Mouse (Mus musculus) limb, embryonic 13.5 days (tissue): ENCODE data around the gene Bmpr1a. TPM values are rescaled to one million over a fixed set of nuclear protein-coding genes. Genes with fewer than 3 reads are reported as not detected.
A peak's percentile ranks its signal among the peaks of the same experiment; 100 is the strongest.
"Not testable (repeated sequence)": the region's sequence is repeated elsewhere in the genome, so short reads cannot be mapped to it uniquely, and the experiment has no call there.

ENCODE experiments used
- ATAC-seq: fragments of 200-750 bp; cut with Nextera tagmentation; 2 replicates; pipeline ENCODE4 v1.8.0; 2017; ENCODE audit warnings: low read depth, moderate number of reproducible peaks, moderate TSS enrichment; ENCODE audit not compliant: low FRiP score
- H3K27ac ChIP-seq: fragments of 300-500 bp; sonication (generic); 2 replicates; pipeline ENCODE4 v1.5.1; 2015; ENCODE audit warnings: inconsistent platforms, mild to moderate bottlenecking, moderate library complexity
- H3K27me3 ChIP-seq: fragments of 300-500 bp; sonication (generic); 2 replicates; pipeline ENCODE4 v1.6.1; 2015; ENCODE audit warnings: mild to moderate bottlenecking, inconsistent platforms
- H3K36me3 ChIP-seq: fragments of 300-500 bp; sonication (generic); 2 replicates; pipeline ENCODE4 v1.6.1; 2015; ENCODE audit warnings: inconsistent platforms, mild to moderate bottlenecking, moderate library complexity
- H3K4me1 ChIP-seq: fragments of 300-500 bp; sonication (generic); 2 replicates; pipeline ENCODE4 v1.6.1; 2015; ENCODE audit warnings: inconsistent platforms
- H3K4me2 ChIP-seq: fragments of 300-500 bp; sonication (generic); replicated peaks from 2 replicates; pipeline ENCODE4 v1.6.1; 2015; ENCODE audit warnings: inconsistent platforms, mild to moderate bottlenecking, moderate library complexity
- H3K4me3 ChIP-seq: fragments of 300-500 bp; sonication (generic); 2 replicates; pipeline ENCODE4 v1.5.1; 2015; ENCODE audit warnings: moderate library complexity, mild to moderate bottlenecking, inconsistent platforms
- H3K9ac ChIP-seq: fragments of 300-500 bp; sonication (generic); 2 replicates; pipeline ENCODE4 v1.6.1; 2015; ENCODE audit warnings: mild to moderate bottlenecking, inconsistent platforms
- H3K9me3 ChIP-seq: fragments of 300-500 bp; sonication (generic); 2 replicates; pipeline ENCODE4 v1.6.1; 2016; ENCODE audit warnings: inconsistent platforms
- WGBS: fragments of 180-500 bp; shearing (Covaris S2); methylation state at CpG from one replicate; pipeline ENCODE4 v1.1.7; 2015; 5-methylcytosine and 5-hydroxymethylcytosine counted together
- polyA plus RNA-seq: library from polyadenylated mRNA; unstranded; fragments of >200 nt; fragmentation: Nextera tagmentation; extraction: Ambion mirVana; gene quantifications from 2 replicates; pipeline ENCODE4 v1.2.1, GENCODE M21; 2015

Bmpr1a gene
- polyA plus RNA-seq, 1 experiment from 2014 or later: 71.3 TPM

DNA sequence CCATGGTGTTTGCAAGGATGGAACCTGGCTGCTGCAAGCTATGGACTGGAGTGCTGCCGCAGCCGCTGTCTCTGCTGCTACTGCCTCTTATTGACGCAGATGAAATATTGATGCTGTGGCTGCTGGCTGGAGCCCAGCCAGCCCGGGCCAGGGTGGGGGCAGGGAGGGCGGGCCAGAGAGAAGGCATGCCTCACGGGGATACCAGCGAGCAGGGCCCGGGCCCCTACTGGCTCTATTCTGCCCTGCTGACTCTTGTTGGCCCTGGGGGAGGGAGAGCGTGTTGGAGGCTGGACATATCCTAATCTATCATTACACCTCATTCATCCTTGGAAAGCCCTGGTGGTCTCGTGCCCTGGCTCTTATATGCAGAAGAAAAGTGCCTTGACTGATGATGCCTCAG is 128.6 kb downstream of the Bmpr1a start, which contains the start of gene Sncg:
Gene Sncg, minus strand, starts transcription at position 213 of the 400 bp plus-strand sequence.
- WGBS: 45% methylated on average over 10 of the region's 10 CpGs
- H3K27ac ChIP-seq: no peak within 1 kb of the TSS
- no peaks in the 10 kb centered on the region for H3K9me3 ChIP-seq
- no peak within 1 kb of the TSS; the same call in 1 of the 2 replicates for H3K4me3 ChIP-seq
- ATAC-seq: no peak
- H3K4me2 ChIP-seq: no peak within 1 kb of the TSS
- 0 out of 2 replicates have a peak within 1 kb of the TSS, but pooled peaks have one; percentile 25 for H3K9ac ChIP-seq
- H3K4me1 ChIP-seq: peaks cover 40% of the 10 kb centered on the region
- no peaks in the 10 kb centered on the region for H3K27me3 ChIP-seq
- no peaks in the 10 kb centered on the region for H3K36me3 ChIP-seq

DNA sequence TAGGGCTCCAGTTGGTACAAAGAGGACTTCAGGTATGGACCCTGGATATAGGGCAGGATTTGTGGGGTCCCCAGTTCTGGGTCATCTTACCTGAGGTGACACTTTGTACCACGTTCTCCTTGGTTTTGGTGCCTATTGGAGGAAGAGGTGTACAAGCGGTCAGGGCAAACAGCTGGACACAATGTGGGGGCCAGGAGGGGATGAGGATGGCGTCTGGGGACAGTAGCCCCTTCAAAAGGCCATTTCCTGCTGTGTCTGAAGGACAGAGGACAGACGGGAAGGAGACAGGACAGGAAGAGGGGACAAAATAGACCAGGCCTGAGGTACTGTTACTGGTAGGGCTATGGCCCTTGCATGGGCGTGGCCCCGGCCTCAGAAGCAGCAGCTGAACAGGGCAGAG is 129.6 kb downstream of the Bmpr1a start:
- Histone ChIP-seq H3K4me3 (no peak overlapping the region), H3K4me1 (peaks cover 33% of the 10 kb centered on the region), H3K9ac (no peak overlapping the region), H3K27ac (no peak overlapping the region), H3K36me3 (no peaks in the 10 kb centered on the region), H3K9me3 (no peaks in the 10 kb centered on the region), H3K4me2 (no peak overlapping the region), H3K27me3 (no peaks in the 10 kb centered on the region)
- no peak for ATAC-seq
- WGBS: 79% methylated on average over 6 of the region's 6 CpGs

DNA sequence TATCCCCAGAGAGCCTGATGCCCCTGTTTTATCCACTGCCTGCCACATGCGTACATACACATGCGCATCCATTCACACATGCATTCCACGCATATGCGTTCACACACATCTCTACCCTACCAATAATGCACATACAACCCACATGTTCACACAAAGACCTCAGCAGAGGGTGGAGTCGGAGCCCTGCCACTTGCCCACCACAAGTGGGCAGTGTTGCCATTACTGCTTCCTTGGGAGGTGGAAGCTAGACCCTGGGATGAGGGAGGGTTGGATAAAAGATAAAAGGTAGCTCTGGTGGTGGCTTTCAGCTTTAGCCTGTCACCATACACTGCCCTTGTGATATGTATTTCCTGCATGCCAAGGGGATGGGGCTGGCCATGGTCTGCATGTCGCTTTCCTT is 130.5 kb downstream of the Bmpr1a start:
- H3K36me3 ChIP-seq: no peaks in the 10 kb centered on the region
- ATAC-seq: no peak
- no peak overlapping the region for H3K4me2 ChIP-seq
- H3K9ac ChIP-seq: no peak overlapping the region
- H3K27me3 ChIP-seq: no peaks in the 10 kb centered on the region
- H3K4me1 ChIP-seq: peaks cover 27% of the 10 kb centered on the region
- 89% methylated on average over 6 of the region's 6 CpGs for WGBS
- H3K27ac ChIP-seq: no peak overlapping the region
- H3K9me3 ChIP-seq: no peaks in the 10 kb centered on the region
- H3K4me3 ChIP-seq: no peak overlapping the region

DNA sequence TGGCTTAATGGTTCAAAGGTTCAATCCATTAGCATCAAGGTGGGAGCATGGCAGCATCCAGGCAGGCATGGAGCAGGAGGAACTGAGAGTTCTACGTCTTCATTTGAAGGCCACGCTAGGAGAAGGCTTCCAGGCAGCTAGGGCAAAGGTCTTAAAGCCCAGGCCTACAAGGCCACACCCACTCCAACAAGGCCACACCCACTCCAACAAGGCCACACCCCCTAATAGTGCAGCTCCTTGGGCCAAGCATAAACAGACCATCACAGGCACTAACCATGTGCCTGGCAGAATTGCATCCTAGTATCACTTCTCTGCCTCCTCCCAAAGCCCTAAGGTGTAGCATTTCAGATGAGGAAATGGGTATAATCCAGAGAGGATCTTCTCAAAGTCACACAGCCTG is 131.4 kb downstream of the Bmpr1a start:
- Histone ChIP-seq H3K4me1 (peaks cover 20% of the 10 kb centered on the region), H3K9ac (no peak overlapping the region)

DNA sequence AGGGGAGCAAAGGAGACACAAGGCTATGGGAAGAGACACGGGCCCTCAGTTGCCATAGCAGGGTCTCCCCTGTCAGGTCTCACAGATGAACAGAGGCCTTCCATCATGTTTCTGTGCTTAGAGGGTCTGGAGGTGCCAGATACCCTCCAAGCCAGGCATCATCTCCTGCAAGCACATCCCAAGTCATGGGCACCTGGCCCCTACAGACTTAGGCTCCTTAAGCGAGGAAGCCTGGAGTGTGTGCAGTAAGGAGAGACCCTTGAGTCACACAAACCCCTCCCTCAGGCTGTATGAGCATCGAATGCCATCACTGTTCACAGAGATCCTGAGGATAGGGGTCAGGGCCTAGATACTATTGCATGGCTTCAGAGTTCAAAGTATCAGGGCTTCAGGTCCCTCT is 132.2 kb downstream of the Bmpr1a start:
- H3K4me3 ChIP-seq: no peak overlapping the region
- no peak for ATAC-seq
- no peaks in the 10 kb centered on the region for H3K36me3 ChIP-seq
- no peaks in the 10 kb centered on the region for H3K27me3 ChIP-seq
- H3K9me3 ChIP-seq: no peaks in the 10 kb centered on the region
- H3K4me1 ChIP-seq: peaks cover 11% of the 10 kb centered on the region
- no peak overlapping the region for H3K27ac ChIP-seq
- 90% methylated on average over 3 of the region's 3 CpGs for WGBS
- no peak overlapping the region for H3K4me2 ChIP-seq
- H3K9ac ChIP-seq: no peak overlapping the region

More for the DNA sequence above, 131.4 kb downstream of the Bmpr1a start:
- Histone ChIP-seq H3K36me3 (no peaks in the 10 kb centered on the region), H3K4me3 (no peak overlapping the region), H3K9me3 (no peaks in the 10 kb centered on the region), H3K4me2 (no peak overlapping the region), H3K27me3 (no peaks in the 10 kb centered on the region), H3K27ac (no peak overlapping the region)
- 66% methylated on average over 2 of the region's 2 CpGs for WGBS
- ATAC-seq: no peak

DNA sequence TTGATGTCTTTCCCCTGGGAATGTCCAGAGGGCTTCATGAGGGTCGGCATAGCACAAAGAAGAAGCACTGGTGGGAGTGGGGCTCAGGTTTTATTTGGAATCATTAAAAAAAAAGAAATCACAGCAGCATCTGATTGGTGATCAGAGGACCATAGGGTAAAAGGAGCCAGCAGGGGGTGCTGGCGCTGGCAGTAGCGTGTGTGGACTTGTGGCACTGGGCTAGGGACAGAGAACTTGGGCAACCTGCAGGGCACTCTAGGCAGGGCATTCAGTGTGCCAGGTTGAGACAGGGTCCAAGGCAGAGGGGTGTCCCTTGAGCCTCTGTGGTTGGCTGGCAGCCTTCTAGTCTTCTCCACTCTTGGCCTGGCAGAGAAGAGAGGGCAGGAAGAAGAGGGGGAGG is 132.9 kb downstream of the Bmpr1a start:
- Histone ChIP-seq H3K27me3 (no peaks in the 10 kb centered on the region), H3K36me3 (no peaks in the 10 kb centered on the region), H3K4me2 (no peak overlapping the region), H3K4me1 (peaks cover 9% of the 10 kb centered on the region), H3K4me3 (no peak overlapping the region), H3K9me3 (no peaks in the 10 kb centered on the region), H3K9ac (no peak overlapping the region), H3K27ac (no peak overlapping the region)
- 49% methylated on average over 3 of the region's 3 CpGs for WGBS
- no peak for ATAC-seq

DNA sequence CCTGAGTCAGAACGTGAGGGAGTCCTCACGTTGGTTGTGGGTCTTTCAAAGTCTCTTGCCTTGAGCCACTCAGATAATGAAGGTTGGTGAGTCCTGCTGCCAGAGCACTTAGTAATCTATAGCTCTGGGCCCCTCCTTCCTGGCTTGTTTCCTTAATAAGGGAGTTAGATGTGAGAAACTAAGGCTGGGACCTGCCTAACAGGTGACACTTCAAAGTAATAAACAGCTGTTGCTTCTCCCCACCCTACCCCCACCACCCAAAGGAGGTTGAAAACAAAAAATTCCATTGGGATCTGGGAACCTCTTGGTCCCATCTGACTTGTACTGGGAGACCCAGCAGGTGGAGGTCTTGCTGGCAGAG is 138.0 kb downstream of the Bmpr1a start:
- 85% methylated on average over 2 of the region's 2 CpGs for WGBS
- Histone ChIP-seq H3K27ac (no peak overlapping the region), H3K9ac (no peak overlapping the region), H3K4me1 (peaks cover 10% of the 10 kb centered on the region), H3K9me3 (no peaks in the 10 kb centered on the region), H3K36me3 (no peaks in the 10 kb centered on the region), H3K27me3 (peaks cover 24% of the 10 kb centered on the region), H3K4me3 (no peak overlapping the region), H3K4me2 (no peak overlapping the region)
- no peak for ATAC-seq

DNA sequence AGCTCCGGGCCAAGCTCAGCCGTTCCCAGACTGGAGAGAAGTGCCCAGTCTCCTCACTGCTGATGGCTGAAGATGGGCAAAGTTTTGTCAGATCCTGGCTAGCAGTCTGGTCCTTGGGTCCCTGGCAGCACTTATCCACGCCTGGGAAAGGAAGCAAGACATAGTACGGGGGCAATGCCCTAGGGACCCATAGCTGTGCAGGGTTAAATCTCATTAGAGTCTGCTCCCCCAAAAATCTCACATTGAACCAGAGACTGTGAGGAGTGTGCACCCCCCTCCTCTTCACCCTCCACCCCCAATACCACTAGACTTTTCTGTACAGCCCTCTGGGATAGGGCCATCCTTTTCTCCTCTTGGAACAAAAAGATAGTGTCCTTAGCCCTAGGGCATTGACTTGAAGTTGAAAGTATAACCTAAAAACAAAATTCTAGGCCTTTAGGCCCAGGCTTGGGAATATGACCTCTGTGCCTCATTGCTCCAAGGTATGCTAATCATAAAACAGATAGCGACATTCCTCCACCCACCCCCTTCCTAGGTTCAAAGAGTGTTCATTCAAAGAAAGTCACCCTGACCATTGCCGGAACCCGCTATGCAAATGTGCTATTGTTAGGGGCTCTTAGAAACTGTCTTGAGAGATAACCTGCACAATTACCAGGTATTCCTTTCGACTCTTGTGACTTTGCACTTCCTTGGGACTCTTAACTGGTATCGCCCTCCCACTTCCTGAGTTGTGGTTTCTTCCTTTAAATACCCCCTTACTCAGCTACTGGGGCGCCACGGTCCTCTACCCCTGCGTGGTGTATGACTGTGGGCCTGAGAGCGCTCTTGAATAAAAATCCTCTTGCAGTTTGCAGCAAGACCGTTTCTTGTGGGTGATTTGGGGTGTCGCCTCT is 138.6 kb downstream of the Bmpr1a start:
- WGBS: 78% methylated on average over 15 of the region's 15 CpGs
- H3K9ac ChIP-seq: peak overlapping the region; percentile 59; the same call in 1 of the 2 replicates
- ATAC-seq: 0 out of 2 replicates have a peak, but pooled peaks have one; percentile 2
- not testable (repeated sequence) for H3K27ac ChIP-seq, H3K9me3 ChIP-seq, H3K36me3 ChIP-seq
- H3K4me1 ChIP-seq: peaks cover 10% of the 10 kb centered on the region
- H3K27me3 ChIP-seq: peaks cover 24% of the 10 kb centered on the region
- H3K4me2 ChIP-seq: peak overlapping the region; percentile 85
- peak overlapping the region; percentile 45 for H3K4me3 ChIP-seq

DNA sequence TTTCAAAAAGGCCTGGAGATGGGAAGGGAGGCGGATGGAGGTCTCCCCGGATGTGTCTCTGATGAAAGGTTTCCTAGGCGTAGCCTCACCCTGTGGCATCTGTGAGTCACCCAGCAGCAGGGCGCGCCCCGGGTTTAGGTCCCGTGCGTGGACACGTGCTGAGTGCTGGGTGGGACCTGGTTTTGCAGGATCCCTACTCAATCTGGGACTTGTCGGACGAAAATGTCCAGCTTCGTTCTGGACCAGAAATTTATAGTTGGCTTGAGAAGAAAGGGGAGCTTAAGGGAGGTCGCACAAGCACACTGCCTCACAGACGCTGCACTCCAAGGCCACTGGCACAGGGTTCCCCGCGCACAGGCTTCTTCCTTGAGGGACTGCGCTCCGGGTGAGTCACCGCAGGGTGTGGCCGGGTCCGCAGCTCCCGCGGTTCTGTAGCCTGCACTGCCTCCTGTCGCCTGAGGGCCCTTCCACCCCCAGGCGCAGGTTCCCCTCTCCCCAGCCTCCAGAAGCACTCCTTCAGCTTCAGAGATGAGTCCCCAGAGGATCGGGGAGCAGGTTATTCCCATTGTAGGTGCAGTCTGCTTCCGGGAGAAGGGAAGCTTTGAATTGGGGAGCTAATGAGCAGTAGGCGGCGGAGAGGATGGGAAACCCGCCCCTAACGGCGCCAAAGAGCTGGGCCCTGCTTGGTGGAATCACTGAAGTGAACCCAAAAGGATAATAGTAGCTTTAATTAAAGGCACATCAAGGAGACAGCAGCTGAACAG is 139.5 kb downstream of the Bmpr1a start:
- peaks cover 24% of the 10 kb centered on the region for H3K27me3 ChIP-seq
- WGBS: 3% methylated on average over 32 of the region's 32 CpGs
- ATAC-seq: peak; percentile 68
- peaks cover 10% of the 10 kb centered on the region for H3K4me1 ChIP-seq
- no peaks in the 10 kb centered on the region for H3K36me3 ChIP-seq
- peak overlapping the region; percentile 85 for H3K4me2 ChIP-seq
- no peaks in the 10 kb centered on the region for H3K9me3 ChIP-seq
- peak overlapping the region; percentile 59 for H3K9ac ChIP-seq
- no peak overlapping the region for H3K27ac ChIP-seq
- H3K4me3 ChIP-seq: peak overlapping the region; percentile 45

DNA sequence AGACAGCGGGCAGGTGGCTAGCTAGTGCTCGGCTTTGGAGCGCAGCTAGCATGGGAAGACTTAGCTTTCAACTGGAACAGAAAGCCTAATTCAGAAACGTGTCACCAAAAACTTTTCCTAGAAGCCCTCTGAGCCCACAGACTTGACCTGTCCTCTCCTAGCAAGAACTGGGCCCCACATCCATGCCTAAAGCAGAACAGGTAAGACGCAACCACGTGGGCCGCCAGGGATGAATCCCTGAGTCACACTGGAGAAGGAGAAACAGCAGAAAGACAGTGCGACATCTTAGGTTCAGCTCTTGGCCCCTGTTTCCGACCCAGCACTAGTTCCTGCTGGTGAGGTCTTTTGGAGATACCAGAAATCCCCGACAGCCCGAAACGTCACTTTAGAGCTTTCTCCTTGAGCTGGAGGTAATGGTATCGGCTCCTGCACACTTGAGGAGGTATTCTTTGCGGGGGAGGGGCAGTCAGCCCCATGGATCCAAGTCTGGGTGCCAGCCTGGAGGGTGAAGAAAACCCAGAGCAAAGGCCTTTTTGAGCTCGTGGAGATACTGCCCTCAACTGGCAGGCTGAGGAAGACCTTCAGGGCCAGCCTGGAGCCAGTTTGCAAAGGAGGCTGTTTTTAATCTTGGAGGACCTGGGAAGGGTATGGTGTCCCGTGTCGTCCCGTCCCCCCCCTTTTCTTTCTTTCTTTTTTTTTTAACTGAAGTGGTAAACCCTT is 140.3 kb downstream of the Bmpr1a start:
- H3K36me3 ChIP-seq: no peaks in the 10 kb centered on the region
- H3K4me3 ChIP-seq: peak overlapping the region; percentile 45
- H3K4me2 ChIP-seq: peak overlapping the region; percentile 85
- peak; percentile 63; the same call in 1 of the 2 replicates for ATAC-seq
- 31% methylated on average over 18 of the region's 18 CpGs for WGBS
- peaks cover 10% of the 10 kb centered on the region for H3K4me1 ChIP-seq
- H3K9me3 ChIP-seq: no peaks in the 10 kb centered on the region
- no peak overlapping the region for H3K27ac ChIP-seq
- no peak overlapping the region for H3K9ac ChIP-seq
- peaks cover 24% of the 10 kb centered on the region for H3K27me3 ChIP-seq

DNA sequence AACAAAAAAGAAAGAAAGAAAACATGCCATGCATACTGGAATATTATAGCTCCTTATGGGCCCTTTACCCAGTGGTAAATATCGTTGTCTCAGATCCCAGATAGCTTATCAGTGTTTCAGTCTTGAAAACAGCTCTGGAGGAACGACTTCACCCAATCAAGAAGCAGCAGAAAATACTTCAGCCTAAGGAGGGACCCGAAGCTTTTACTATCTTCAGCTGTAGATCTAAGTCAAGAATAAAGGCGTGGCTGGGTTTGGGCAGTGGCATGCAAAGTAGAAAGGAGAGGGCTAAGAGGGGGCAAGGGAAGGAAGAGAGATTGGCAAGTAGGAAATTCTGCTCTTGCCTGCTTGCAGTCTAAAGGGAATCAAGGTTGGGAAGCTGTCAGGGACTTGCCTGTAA is 141.0 kb downstream of the Bmpr1a start:
- Histone ChIP-seq H3K27ac (no peak overlapping the region), H3K27me3 (peaks cover 24% of the 10 kb centered on the region), H3K4me1 (peaks cover 10% of the 10 kb centered on the region), H3K36me3 (no peaks in the 10 kb centered on the region), H3K9me3 (no peaks in the 10 kb centered on the region), H3K9ac (no peak overlapping the region), H3K4me3 (no peak overlapping the region), H3K4me2 (no peak overlapping the region)
- ATAC-seq: no peak
- WGBS: 76% methylated on average over 4 of the region's 4 CpGs
